Mouse (Mus musculus) G1E (cell line): Measurements from ENCODE around the gene Mgat3. TPM values are rescaled to one million over a fixed set of nuclear protein-coding genes. Genes with fewer than 3 reads are reported as not detected.

Source experiments
- ATAC-seq: 2 replicates; pipeline ENCODE4 v1.8.0; 2016; ENCODE audit warnings: mild to moderate bottlenecking; ENCODE audit not compliant: insufficient number of reproducible peaks, poor library complexity, low FRiP score, severe bottlenecking; ENCODE audit errors: extremely low read depth
- DNase-seq: peaks from one replicate; pipeline ENCODE4 v3.0.0; 2012; ENCODE audit warnings: low spot score
- H3K27me3 ChIP-seq: 2 replicates; pipeline ENCODE4 v1.6.1; 2012; ENCODE audit warnings: mild to moderate bottlenecking, low read length, inconsistent platforms; ENCODE audit not compliant: insufficient read depth
- H3K36me3 ChIP-seq: replicated peaks from 2 replicates; pipeline ENCODE3; 2012; ENCODE audit warnings: mild to moderate bottlenecking, inconsistent platforms
- H3K4me1 ChIP-seq: 2 replicates; pipeline ENCODE4 v1.6.1; 2012; ENCODE audit warnings: low read depth, low read length, inconsistent platforms, mixed read lengths; ENCODE audit not compliant: insufficient read depth
- H3K4me3 ChIP-seq: 2 replicates; pipeline ENCODE4 v1.5.1; 2012; ENCODE audit warnings: low read depth, mild to moderate bottlenecking, inconsistent platforms, low read length, moderate library complexity, mixed read lengths
- H3K9me3 ChIP-seq: replicated peaks from 2 replicates; pipeline ENCODE4 v1.6.1; 2012; ENCODE audit warnings: inconsistent platforms
- CTCF ChIP-seq: IDR thresholded peaks from 2 replicates; pipeline ENCODE4 v1.5.1; 2012; ENCODE audit warnings: low read depth, low read length, inconsistent platforms, mixed read lengths
- GATA1 ChIP-seq: IDR thresholded peaks from 2 replicates; pipeline ENCODE4 v1.6.1; 2012; ENCODE audit warnings: borderline replicate concordance, low read length, inconsistent platforms, mixed read lengths
- GATA2 ChIP-seq: IDR thresholded peaks from 2 replicates; pipeline ENCODE4 v1.6.1; 2012; ENCODE audit warnings: low read depth, low read length, inconsistent platforms, borderline replicate concordance
- POLR2AphosphoS5 ChIP-seq: IDR thresholded peaks from 2 replicates; pipeline ENCODE4 v1.6.1; 2012; ENCODE audit warnings: low read depth, low read length, inconsistent platforms; ENCODE audit not compliant: insufficient replicate concordance
- TAL1 ChIP-seq: conservative IDR thresholded peaks from 2 replicates; pipeline ENCODE4 v1.6.1; 2012; ENCODE audit warnings: low read depth, low read length, inconsistent platforms, mixed read lengths
- polyA plus RNA-seq: library from polyadenylated mRNA; stranded (reverse); fragments of >175 nt; gene quantifications from 2 replicates; pipeline ENCODE4 v1.2.3, GENCODE M21; 2012
- total RNA-seq, 2 experiments: library from RNA; stranded (forward) in 1 of 2; stranded (reverse) in 1 of 2; fragments of 200-1000 nt in 1 of 2; fragments of >200 nt in 1 of 2; fragmentation: Nextera tagmentation in 1 of 2; gene quantifications; 2 replicates each; pipeline ENCODE4 v1.2.3; 2014 to 2017

Gene Mgat3
- total and polyA plus RNA-seq, 3 experiments: not detected

GRCm38 (mm10) chr15:80223751-80224150 lies 50.2 kb downstream of the Mgat3 start:
- DNase-seq: no peak
- H3K27me3 ChIP-seq: peaks cover 22% of the 10 kb centered on the region
- H3K4me1 ChIP-seq: peaks cover 31% of the 10 kb centered on the region
- ATAC-seq: no peak
- H3K4me3 ChIP-seq: no peak overlapping the region
- TF ChIP-seq TAL1: no peak
- no peak for TF ChIP-seq POLR2AphosphoS5
- no peak for TF ChIP-seq GATA2
- TF ChIP-seq GATA1: no peak
- TF ChIP-seq CTCF: no peak
- no peaks in the 10 kb centered on the region for H3K36me3 ChIP-seq
- no peaks in the 10 kb centered on the region for H3K9me3 ChIP-seq

- ATAC-seq: peak; percentile 22; the same call in 1 of the 2 replicates
- Histone ChIP-seq H3K27me3 (peaks cover 30% of the 10 kb centered on the region), H3K4me1 (peaks cover 17% of the 10 kb centered on the region), H3K36me3 (no peaks in the 10 kb centered on the region), H3K4me3 (no peak overlapping the region), H3K9me3 (no peaks in the 10 kb centered on the region)
- no peak for TF ChIP-seq GATA1
- TF ChIP-seq GATA2: no peak
- TF ChIP-seq POLR2AphosphoS5: no peak
- peak; percentile 87 for TF ChIP-seq CTCF
- peak; percentile 49 for DNase-seq
Observed at GRCm38 (mm10) chr15:80225208-80225607, 51.7 kb downstream of the Mgat3 start.

DNA sequence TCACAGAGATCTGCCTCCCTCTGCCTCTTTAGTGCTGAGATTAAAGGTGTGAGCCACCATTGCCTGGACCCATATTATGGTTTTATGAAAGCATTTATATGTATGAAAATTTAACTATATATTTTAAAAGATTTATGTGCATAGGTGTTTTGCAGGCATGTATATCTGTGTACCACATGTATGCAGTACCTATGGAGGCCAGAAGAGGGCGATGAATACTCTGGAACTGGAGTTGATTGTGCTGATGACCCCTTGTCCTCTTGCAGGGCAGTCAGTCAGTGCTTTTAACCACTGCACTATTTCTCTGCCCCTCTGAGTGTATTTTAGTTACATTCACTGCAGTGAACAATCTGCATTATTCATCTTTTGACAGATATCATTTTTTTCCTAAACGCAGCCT lies 52.3 kb downstream of the Mgat3 start:
- ATAC-seq (no peak), DNase-seq (no peak)
- H3K4me1 ChIP-seq: peaks cover 13% of the 10 kb centered on the region

DNA sequence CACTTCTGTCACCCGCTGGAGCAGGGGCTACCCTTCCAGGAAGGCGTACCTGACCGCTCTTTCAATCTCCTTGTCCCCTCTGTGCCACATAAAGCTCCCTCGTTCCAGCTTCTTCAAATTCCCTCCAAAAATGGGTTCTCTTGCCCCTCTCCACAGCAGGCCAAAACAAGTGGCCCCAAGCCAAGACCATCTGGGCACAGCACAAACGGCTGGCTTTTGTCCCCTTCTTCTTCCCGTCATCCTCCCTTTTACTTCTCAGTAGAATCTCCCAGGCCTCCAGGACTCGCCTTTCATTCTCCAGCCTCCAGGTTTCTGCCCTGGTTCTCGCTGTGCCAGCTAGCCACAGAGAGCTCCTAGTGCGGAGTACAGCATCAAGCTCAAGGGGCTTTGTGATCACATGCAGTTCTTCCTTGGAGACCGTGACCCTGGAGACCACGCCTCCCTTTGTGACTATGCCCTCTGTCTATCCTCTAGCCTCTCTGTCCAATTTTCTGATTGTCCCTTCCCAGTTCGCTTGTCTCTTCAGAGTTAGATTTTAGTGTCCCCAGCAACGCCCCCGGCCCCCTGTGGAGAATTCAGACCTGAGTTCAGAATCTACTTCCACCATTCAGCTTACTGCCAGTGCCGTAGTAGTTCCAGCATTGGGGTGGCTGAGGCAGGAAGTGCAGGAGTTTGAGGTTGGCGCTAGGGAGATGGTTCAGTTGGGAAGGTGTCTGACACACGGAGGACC lies 54.7 kb downstream of the Mgat3 start:
- no peak for DNase-seq
- ATAC-seq: no peak
- Histone ChIP-seq H3K36me3 (no peaks in the 10 kb centered on the region), H3K27me3 (peaks cover 29% of the 10 kb centered on the region), H3K4me3 (no peak overlapping the region), H3K9me3 (no peaks in the 10 kb centered on the region), H3K4me1 (peaks cover 21% of the 10 kb centered on the region)
- TF ChIP-seq GATA2: no peak
- TF ChIP-seq POLR2AphosphoS5: no peak
- no peak for TF ChIP-seq CTCF
- no peak for TF ChIP-seq TAL1
- TF ChIP-seq GATA1: no peak

More for the DNA sequence above, 52.3 kb downstream of the Mgat3 start:
- Histone ChIP-seq H3K36me3 (no peaks in the 10 kb centered on the region), H3K4me3 (no peak overlapping the region), H3K27me3 (peaks cover 33% of the 10 kb centered on the region), H3K9me3 (no peaks in the 10 kb centered on the region)
- TF ChIP-seq CTCF (peak; percentile 31), POLR2AphosphoS5 (no peak)

GRCm38 (mm10) chr15:80232331-80232730 lies 58.8 kb downstream of the Mgat3 start:
- Histone ChIP-seq H3K9me3 (no peaks in the 10 kb centered on the region), H3K4me3 (no peak overlapping the region), H3K36me3 (peaks cover 22% of the 10 kb centered on the region), H3K4me1 (peaks cover 33% of the 10 kb centered on the region), H3K27me3 (peaks cover 28% of the 10 kb centered on the region)
- TF ChIP-seq TAL1 (no peak), POLR2AphosphoS5 (no peak), GATA2 (no peak), GATA1 (no peak), CTCF (no peak)
- DNase-seq (no peak), ATAC-seq (no peak)

DNA sequence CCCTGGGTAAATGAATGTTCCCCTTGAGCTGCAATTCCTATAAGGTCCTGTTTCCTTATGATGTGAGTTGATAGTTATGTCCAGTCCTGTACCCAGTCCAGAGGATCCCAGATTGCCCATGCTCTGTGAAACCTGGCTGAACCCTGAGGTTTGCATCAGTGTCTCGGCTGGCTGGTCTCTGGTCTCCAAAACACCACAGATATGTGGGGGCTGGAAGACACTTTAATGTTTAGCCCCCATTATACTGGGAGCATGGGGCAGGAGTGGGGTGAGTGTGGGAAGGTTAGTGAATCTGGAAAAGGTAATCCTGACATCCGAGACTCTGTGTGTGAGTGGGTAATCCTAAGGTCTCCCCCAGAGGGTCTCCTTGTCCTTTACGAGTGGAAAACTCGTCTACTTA lies 59.5 kb downstream of the Mgat3 start:
- DNase-seq: no peak
- peak overlapping the region; percentile 93; the same call in 1 of the 2 replicates for H3K4me3 ChIP-seq
- H3K36me3 ChIP-seq: peaks cover 28% of the 10 kb centered on the region
- H3K9me3 ChIP-seq: no peaks in the 10 kb centered on the region
- H3K27me3 ChIP-seq: peaks cover 21% of the 10 kb centered on the region
- H3K4me1 ChIP-seq: peaks cover 36% of the 10 kb centered on the region
- no peak for ATAC-seq
- TF ChIP-seq CTCF (no peak), GATA2 (no peak), POLR2AphosphoS5 (no peak), TAL1 (no peak), GATA1 (no peak)
